Mouse (Mus musculus) G1E (cell line): ENCODE measurements around the gene Svbp.

Experiments used
- CTCF ChIP-seq: IDR thresholded peaks from 2 replicates; pipeline ENCODE4 v1.5.1; 2012; ENCODE audit warnings: low read depth, low read length, inconsistent platforms, mixed read lengths
- GATA1 ChIP-seq: IDR thresholded peaks from 2 replicates; pipeline ENCODE4 v1.6.1; 2012; ENCODE audit warnings: borderline replicate concordance, low read length, inconsistent platforms, mixed read lengths
- POLR2AphosphoS5 ChIP-seq: IDR thresholded peaks from 2 replicates; pipeline ENCODE4 v1.6.1; 2012; ENCODE audit warnings: low read depth, low read length, inconsistent platforms; ENCODE audit not compliant: insufficient replicate concordance

GRCm38 (mm10) chr4:119204672-119205071 lies 9.6 kb downstream of the Svbp start:
- TF ChIP-seq CTCF (peak; percentile 77), GATA1 (no peak), POLR2AphosphoS5 (no peak)
